Mouse (Mus musculus) urinary bladder, postnatal 36 days (tissue): ENCODE results near the gene Med24.

ENCODE experiments used
- DNase-seq, 2 experiments: peaks; one replicate each; pipeline ENCODE4 v3.0.0; 2022; ENCODE audit warnings: low spot score in 2 of 2, mixed read lengths in 1 of 2

Gene Med24

GRCm38 (mm10) chr11:98729119-98729588 is at the start of gene Med24:
Gene Med24 (minus strand): TSS chr11:98729435.
- peak; percentile 68 to 89 for DNase-seq

- no peak for DNase-seq
Measured at GRCm38 (mm10) chr11:98777888-98778287, 48.7 kb upstream of the Med24 start.

- DNase-seq: peak; percentile 41 to 65
Measured at GRCm38 (mm10) chr11:98776843-98777590, 47.8 kb upstream of the Med24 start.

GRCm38 (mm10) chr11:98776052-98776764 is 47.0 kb upstream of the Med24 start:
- no peak for DNase-seq

- peak; percentile 99 to 100 for DNase-seq
Measured at GRCm38 (mm10) chr11:98775348-98776051, 46.3 kb upstream of the Med24 start.

- no peak for DNase-seq
Measured at GRCm38 (mm10) chr11:98774582-98775347, 45.5 kb upstream of the Med24 start, which contains the start of gene Nr1d1. Gene Nr1d1 (minus strand): TSS chr11:98775333.

GRCm38 (mm10) chr11:98773635-98774295 is 44.5 kb upstream of the Med24 start:
- peak; percentile 100 for DNase-seq

- DNase-seq: peak; percentile 68 to 81
Measured at GRCm38 (mm10) chr11:98772667-98773171, 43.5 kb upstream of the Med24 start.

GRCm38 (mm10) chr11:98771844-98772525 is 42.8 kb upstream of the Med24 start:
- no peak for DNase-seq

GRCm38 (mm10) chr11:98771131-98771530 is 41.9 kb upstream of the Med24 start:
- DNase-seq: no peak

GRCm38 (mm10) chr11:98770096-98770975 is 41.1 kb upstream of the Med24 start:
- DNase-seq: no peak

- DNase-seq: no peak
Measured at GRCm38 (mm10) chr11:98769007-98769954, 40.0 kb upstream of the Med24 start.

- no peak for DNase-seq
Measured at GRCm38 (mm10) chr11:98768127-98769006, 39.1 kb upstream of the Med24 start.

GRCm38 (mm10) chr11:98767713-98768112 is 38.5 kb upstream of the Med24 start:
- no peak for DNase-seq

- DNase-seq: no peak
Measured at GRCm38 (mm10) chr11:98767276-98767675, 38.0 kb upstream of the Med24 start.

GRCm38 (mm10) chr11:98766816-98767215 is 37.6 kb upstream of the Med24 start:
- DNase-seq: no peak

GRCm38 (mm10) chr11:98766346-98766745 is 37.1 kb upstream of the Med24 start:
- DNase-seq: no peak
